Mouse (Mus musculus): Measurements from ENCODE around the gene Kctd18. TPM values are rescaled to one million over a fixed set of nuclear protein-coding genes. Genes with fewer than 3 reads are reported as not detected.

Gene Kctd18
- polyA plus RNA-seq, 1 experiment from 2014 or later, result 13.6 TPM

DNA sequence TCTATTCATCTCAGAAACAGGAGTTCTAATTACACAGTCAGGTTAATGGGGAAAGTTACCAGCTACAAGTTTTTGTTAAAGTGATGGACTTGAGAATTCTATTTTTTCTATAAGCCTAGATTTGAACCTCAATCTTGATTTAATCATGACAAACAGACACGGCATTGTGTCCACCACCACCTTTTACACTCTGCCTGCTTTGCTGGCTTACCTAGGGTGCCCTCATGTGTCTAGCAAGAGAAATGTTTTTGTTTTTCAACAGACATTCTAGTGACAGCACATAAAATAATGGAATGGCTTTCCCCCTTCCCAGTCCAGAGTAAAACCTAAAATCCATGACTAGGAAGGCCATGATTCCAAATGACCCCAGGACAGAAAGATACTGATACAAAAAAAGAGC is 69.6 kb downstream of the Kctd18 start:
- no peaks in the 10 kb centered on the region for H3K9me3 ChIP-seq (ENCODE audit: low read length)
- no peak overlapping the region for H3K4me3 ChIP-seq (ENCODE audit: low read depth, low read length)
- H3K4me2 ChIP-seq (replicated peaks; ENCODE audit: low read depth, low read length), result no peak overlapping the region
- TF ChIP-seq EP300 (IDR thresholded peaks at IDR 0.05) (no peak), CTCF (IDR thresholded peaks at IDR 0.05) (peak; percentile 80)
- DNase-seq (ENCODE audit: low spot score) (peak; percentile 31), ATAC-seq (no peak)
- no peaks in the 10 kb centered on the region for H3K27me3 ChIP-seq (replicated peaks; ENCODE audit: insufficient read depth, low read length)
- H3K36me3 ChIP-seq (ENCODE audit: insufficient read depth, low read length), result no peaks in the 10 kb centered on the region
- no peak overlapping the region for H3K9ac ChIP-seq (replicated peaks; ENCODE audit: low read depth)
- no peak overlapping the region for H3K27ac ChIP-seq (ENCODE audit: low read length)
- 8% methylated on average over 1 of the region's 1 CpGs for WGBS
- no peaks in the 10 kb centered on the region for H3K4me1 ChIP-seq (ENCODE audit: insufficient read depth, low read depth, low read length)

DNA sequence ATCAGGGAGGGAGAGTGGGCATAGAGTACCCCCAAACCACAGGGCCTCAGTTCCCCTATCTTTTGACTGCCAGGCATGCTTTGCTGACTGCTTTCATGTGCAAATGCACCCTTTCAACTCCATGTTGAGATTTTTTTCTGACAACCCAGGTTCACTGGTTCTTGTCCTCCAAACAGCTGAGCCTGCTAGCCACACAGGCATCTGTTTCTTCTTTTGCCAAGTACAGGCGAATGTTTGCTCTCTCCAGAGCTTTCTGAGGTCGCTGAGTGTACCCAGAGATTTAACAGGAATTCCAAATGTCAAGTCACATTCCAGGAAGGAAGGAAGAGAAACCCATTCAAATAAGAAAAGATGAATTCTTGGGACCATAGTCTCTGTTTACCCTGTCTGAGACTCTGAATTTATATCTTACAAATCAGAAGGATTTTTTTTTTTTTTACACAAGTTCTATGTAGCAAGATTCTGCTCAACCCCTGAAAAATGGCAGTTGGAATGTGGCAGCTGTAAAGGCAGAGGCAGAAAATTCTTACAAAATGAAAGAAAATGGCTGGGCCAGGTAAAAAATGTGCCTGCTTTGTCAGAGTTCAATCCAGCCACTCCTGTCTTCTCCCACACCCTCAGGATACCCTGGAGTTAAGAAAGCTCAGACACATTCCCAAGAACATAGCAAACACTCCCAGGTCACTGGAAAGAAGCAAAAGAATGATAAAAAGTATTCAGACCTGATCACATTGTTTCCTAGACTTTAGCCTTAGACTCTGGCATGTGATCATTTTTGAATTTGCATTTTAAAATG is 71.0 kb downstream of the Kctd18 start:
- no peak overlapping the region for H3K4me3 ChIP-seq (ENCODE audit: low read depth, low read length)
- H3K4me2 ChIP-seq (replicated peaks; ENCODE audit: low read depth, low read length), result no peak overlapping the region
- H3K27me3 ChIP-seq (replicated peaks; ENCODE audit: insufficient read depth, low read length), result no peaks in the 10 kb centered on the region
- H3K9me3 ChIP-seq (ENCODE audit: low read length), result no peaks in the 10 kb centered on the region
- H3K36me3 ChIP-seq (ENCODE audit: insufficient read depth, low read length), result no peaks in the 10 kb centered on the region
- peak; percentile 48 for DNase-seq (ENCODE audit: low spot score)
- peak; percentile 61 for ATAC-seq
- no peak overlapping the region for H3K9ac ChIP-seq (replicated peaks; ENCODE audit: low read depth)
- TF ChIP-seq EP300 (IDR thresholded peaks at IDR 0.05) (peak; percentile 30; the same call in 1 of the 2 replicates), CTCF (IDR thresholded peaks at IDR 0.05) (no peak)
- H3K4me1 ChIP-seq (ENCODE audit: insufficient read depth, low read depth, low read length), result no peaks in the 10 kb centered on the region
- WGBS, result 5% methylated on average over 2 of the region's 2 CpGs
- peak overlapping the region; percentile 4; the same call in 1 of the 2 replicates for H3K27ac ChIP-seq (ENCODE audit: low read length)

DNA sequence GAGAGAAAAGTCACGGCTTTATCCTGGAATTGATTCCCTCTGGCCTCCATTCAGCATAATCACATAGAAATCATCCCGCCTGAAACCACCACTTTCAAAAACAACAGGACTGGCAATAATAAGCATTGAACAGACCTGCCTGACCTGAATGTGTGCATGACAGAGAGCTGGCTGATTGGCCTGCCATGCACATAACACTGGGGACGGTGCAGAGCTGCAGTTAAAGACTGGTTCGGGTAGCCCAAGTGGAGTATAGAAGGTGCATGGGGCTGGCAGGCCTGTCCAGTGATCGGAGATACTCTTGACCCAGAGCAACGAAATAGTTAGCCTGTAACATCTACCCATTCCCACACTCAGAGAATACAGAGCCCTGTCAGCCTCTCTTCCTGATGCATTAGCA is 76.5 kb downstream of the Kctd18 start:
- H3K36me3 ChIP-seq (ENCODE audit: insufficient read depth, low read length), result no peaks in the 10 kb centered on the region
- no peaks in the 10 kb centered on the region for H3K9me3 ChIP-seq (ENCODE audit: low read length)
- no peaks in the 10 kb centered on the region for H3K4me1 ChIP-seq (ENCODE audit: insufficient read depth, low read depth, low read length)
- DNase-seq (ENCODE audit: low spot score), result no peak
- H3K4me3 ChIP-seq (ENCODE audit: low read depth, low read length), result no peak overlapping the region
- 81% methylated on average over 6 of the region's 6 CpGs for WGBS
- H3K9ac ChIP-seq (replicated peaks; ENCODE audit: low read depth), result no peak overlapping the region
- H3K27me3 ChIP-seq (replicated peaks; ENCODE audit: insufficient read depth, low read length), result no peaks in the 10 kb centered on the region
- no peak overlapping the region for H3K4me2 ChIP-seq (replicated peaks; ENCODE audit: low read depth, low read length)
- TF ChIP-seq CTCF (IDR thresholded peaks at IDR 0.05) (no peak), EP300 (IDR thresholded peaks at IDR 0.05) (no peak)
- no peak overlapping the region for H3K27ac ChIP-seq (ENCODE audit: low read length)
- no peak for ATAC-seq

DNA sequence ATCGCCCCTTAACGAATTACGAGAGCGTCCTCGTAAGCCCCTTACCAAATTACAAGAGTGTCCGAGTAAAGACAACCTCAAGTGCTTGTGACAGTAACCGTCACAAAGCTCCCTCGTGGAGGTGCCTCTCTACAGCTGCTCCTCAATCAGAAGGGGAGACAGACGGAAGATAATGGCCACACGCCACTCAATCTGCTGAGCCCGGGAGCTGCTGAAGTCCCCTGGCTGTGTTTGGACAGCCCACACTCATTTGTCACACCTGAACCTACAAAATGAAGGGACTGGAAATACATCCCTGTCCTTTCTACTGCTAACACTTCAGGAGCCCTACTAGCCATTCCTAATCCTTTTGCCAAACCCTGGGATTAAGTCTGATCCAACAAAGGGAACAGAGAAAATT is 77.0 kb downstream of the Kctd18 start:
- Histone ChIP-seq H3K9ac (replicated peaks; ENCODE audit: low read depth) (no peak overlapping the region), H3K4me3 (ENCODE audit: low read depth, low read length) (no peak overlapping the region), H3K36me3 (ENCODE audit: insufficient read depth, low read length) (no peaks in the 10 kb centered on the region), H3K4me2 (replicated peaks; ENCODE audit: low read depth, low read length) (no peak overlapping the region), H3K27me3 (replicated peaks; ENCODE audit: insufficient read depth, low read length) (no peaks in the 10 kb centered on the region), H3K9me3 (ENCODE audit: low read length) (no peaks in the 10 kb centered on the region), H3K4me1 (ENCODE audit: insufficient read depth, low read depth, low read length) (no peaks in the 10 kb centered on the region), H3K27ac (ENCODE audit: low read length) (no peak overlapping the region)
- ATAC-seq (no peak), DNase-seq (ENCODE audit: low spot score) (no peak)
- 48% methylated on average over 11 of the region's 11 CpGs for WGBS
- no peak for TF ChIP-seq CTCF (IDR thresholded peaks at IDR 0.05)
- no peak for TF ChIP-seq EP300 (IDR thresholded peaks at IDR 0.05)

DNA sequence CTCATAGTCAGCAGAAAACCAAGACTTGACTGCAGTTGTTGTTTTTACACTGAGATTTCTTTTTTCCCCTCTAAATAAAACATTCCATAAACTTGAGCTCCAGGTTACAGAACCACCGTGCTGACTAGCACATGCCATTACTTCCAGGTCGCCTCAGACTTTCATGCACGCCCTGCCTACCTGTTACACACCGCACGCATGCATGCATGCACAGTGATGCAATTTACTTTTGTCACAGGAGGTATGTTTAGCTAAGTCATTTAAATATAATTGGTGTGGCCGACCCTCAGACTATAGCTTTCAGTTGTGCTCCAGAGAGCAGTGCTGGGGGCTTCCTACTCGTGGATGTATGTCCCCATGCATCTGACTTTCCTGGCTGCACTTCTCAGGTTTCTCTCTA is 77.7 kb downstream of the Kctd18 start:
- H3K36me3 ChIP-seq (ENCODE audit: insufficient read depth, low read length), result no peaks in the 10 kb centered on the region
- DNase-seq (ENCODE audit: low spot score), result no peak
- 77% methylated on average over 7 of the region's 7 CpGs for WGBS

DNA sequence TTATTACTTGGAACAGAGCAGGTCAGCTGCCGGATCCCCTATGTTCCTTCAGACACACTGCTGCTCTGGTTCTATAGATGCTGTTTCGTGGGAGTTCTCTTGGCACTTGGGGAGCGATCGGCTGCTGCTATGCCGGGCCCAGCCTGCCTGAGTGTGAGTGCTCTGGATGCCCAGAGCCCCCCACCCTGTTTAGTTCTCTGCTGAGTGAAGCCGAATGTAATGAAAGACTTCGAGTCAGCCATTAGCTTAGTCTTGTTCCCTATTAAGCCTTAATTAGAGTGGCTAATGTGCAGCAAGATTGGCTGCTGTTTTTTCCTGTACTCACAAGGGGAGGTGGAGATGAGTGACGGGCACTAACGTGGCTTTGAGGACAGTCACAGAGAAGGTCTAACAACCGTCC is 78.1 kb downstream of the Kctd18 start:
- H3K27me3 ChIP-seq (replicated peaks; ENCODE audit: insufficient read depth, low read length), result no peaks in the 10 kb centered on the region
- H3K4me3 ChIP-seq (ENCODE audit: low read depth, low read length), result no peak overlapping the region
- H3K9me3 ChIP-seq (ENCODE audit: low read length), result no peaks in the 10 kb centered on the region
- DNase-seq (ENCODE audit: low spot score) (no peak), ATAC-seq (no peak)
- WGBS, result 86% methylated on average over 10 of the region's 10 CpGs
- no peak overlapping the region for H3K27ac ChIP-seq (ENCODE audit: low read length)
- TF ChIP-seq CTCF (IDR thresholded peaks at IDR 0.05), result no peak
- TF ChIP-seq EP300 (IDR thresholded peaks at IDR 0.05), result no peak
- H3K36me3 ChIP-seq (ENCODE audit: insufficient read depth, low read length), result no peaks in the 10 kb centered on the region
- H3K9ac ChIP-seq (replicated peaks; ENCODE audit: low read depth), result no peak overlapping the region
- no peaks in the 10 kb centered on the region for H3K4me1 ChIP-seq (ENCODE audit: insufficient read depth, low read depth, low read length)
- H3K4me2 ChIP-seq (replicated peaks; ENCODE audit: low read depth, low read length), result no peak overlapping the region

More for the DNA sequence above, 77.7 kb downstream of the Kctd18 start:
- Histone ChIP-seq H3K4me3 (ENCODE audit: low read depth, low read length) (no peak overlapping the region), H3K9me3 (ENCODE audit: low read length) (no peaks in the 10 kb centered on the region), H3K9ac (replicated peaks; ENCODE audit: low read depth) (no peak overlapping the region), H3K27ac (ENCODE audit: low read length) (no peak overlapping the region), H3K27me3 (replicated peaks; ENCODE audit: insufficient read depth, low read length) (no peaks in the 10 kb centered on the region), H3K4me1 (ENCODE audit: insufficient read depth, low read depth, low read length) (no peaks in the 10 kb centered on the region), H3K4me2 (replicated peaks; ENCODE audit: low read depth, low read length) (no peak overlapping the region)
- TF ChIP-seq CTCF (IDR thresholded peaks at IDR 0.05), result no peak
- TF ChIP-seq EP300 (IDR thresholded peaks at IDR 0.05), result no peak
- no peak for ATAC-seq

Measured in lung, postnatal 0 days (tissue).